Mouse (Mus musculus) heart, embryonic 14.5 days (tissue): ENCODE measurements around the gene Ptpdc1. TPM values are rescaled to one million over a fixed set of nuclear protein-coding genes. Genes with fewer than 3 reads are reported as not detected.

Source experiments
- ATAC-seq: fragments of 200-750 bp; cut with Nextera tagmentation; 2 replicates; pipeline ENCODE4 v1.8.0; 2017; ENCODE audit warnings: low read depth, moderate TSS enrichment; ENCODE audit not compliant: insufficient number of reproducible peaks, insufficient read depth, low FRiP score
- H3K27ac ChIP-seq, 2 experiments: fragments of 200-500 bp in 1 of 2; fragments of 300-500 bp in 1 of 2; sonication (generic) in 1 of 2; replicated peaks in 1 of 2; 2 replicates each; pipeline ENCODE4 v1.5.1; 2012 to 2014; ENCODE audit warnings: low read depth in 2 of 2, low read length in 2 of 2, control low read depth in 1 of 2, mild to moderate bottlenecking in 1 of 2, mixed read lengths in 1 of 2; ENCODE audit not compliant: control insufficient read depth in 1 of 2, insufficient read depth in 1 of 2
- H3K27me3 ChIP-seq: fragments of 300-500 bp; sonication (generic); 2 replicates; pipeline ENCODE4 v1.6.1; 2014; ENCODE audit warnings: mild to moderate bottlenecking, low read length, control low read depth; ENCODE audit not compliant: control insufficient read depth, insufficient read depth
- H3K36me3 ChIP-seq: fragments of 300-500 bp; sonication (generic); 2 replicates; pipeline ENCODE4 v1.6.1; 2014; ENCODE audit warnings: mild to moderate bottlenecking, control low read depth, low read length, mixed read lengths; ENCODE audit not compliant: control insufficient read depth, insufficient read depth
- H3K4me1 ChIP-seq, 2 experiments: fragments of 200-500 bp in 1 of 2; fragments of 300-500 bp in 1 of 2; sonication (generic) in 1 of 2; 2 replicates each; pipeline ENCODE4 v1.6.1; 2012 to 2014; ENCODE audit warnings: low read length in 2 of 2, control low read depth in 1 of 2, mixed read lengths in 1 of 2; ENCODE audit not compliant: control insufficient read depth in 2 of 2, insufficient read depth in 2 of 2
- H3K4me2 ChIP-seq: fragments of 300-500 bp; sonication (generic); 2 replicates; pipeline ENCODE4 v1.6.1; 2014; ENCODE audit warnings: mild to moderate bottlenecking, low read length
- H3K4me3 ChIP-seq, 2 experiments: fragments of 200-500 bp in 1 of 2; fragments of 300-500 bp in 1 of 2; sonication (generic) in 1 of 2; 2 replicates each; pipeline ENCODE4 v1.5.1; 2012 to 2014; ENCODE audit warnings: low read length in 2 of 2, mild to moderate bottlenecking in 2 of 2, control low read depth in 1 of 2, low read depth in 1 of 2, moderate library complexity in 1 of 2; ENCODE audit not compliant: control insufficient read depth in 1 of 2, insufficient read depth in 1 of 2
- H3K9ac ChIP-seq: fragments of 300-500 bp; sonication (generic); 2 replicates; pipeline ENCODE4 v1.6.1; 2014; ENCODE audit warnings: mild to moderate bottlenecking, low read length
- H3K9me3 ChIP-seq: fragments of 300-500 bp; sonication (generic); 2 replicates; pipeline ENCODE4 v1.6.1; 2016; ENCODE audit warnings: low read length, control low read depth; ENCODE audit not compliant: control insufficient read depth
- WGBS: fragments of 180-500 bp; shearing (Covaris S2); extraction: QIAGEN DNeasy Blood & Tissue Kit; methylation state at CpG from one replicate; pipeline ENCODE4 v1.1.7; 2014; 5-methylcytosine and 5-hydroxymethylcytosine counted together
- polyA plus RNA-seq: library from polyadenylated mRNA; unstranded; fragments of >200 nt; fragmentation: Nextera tagmentation; extraction: Ambion mirVana; gene quantifications from 2 replicates; pipeline ENCODE4 v1.2.1, GENCODE M21; 2014

Gene Ptpdc1
- polyA plus RNA-seq, 1 experiment from 2014 or later: 8.6 TPM

GRCm38 (mm10) chr13:48582688-48583379 lies 42.6 kb downstream of the Ptpdc1 start:
- 67% methylated on average over 10 of the region's 10 CpGs for WGBS
- no peak overlapping the region for H3K4me2 ChIP-seq

GRCm38 (mm10) chr13:48578616-48579015 lies 46.8 kb downstream of the Ptpdc1 start:
- Histone ChIP-seq H3K4me2 (no peak overlapping the region), H3K4me1 (peaks cover 10 to 21% of the 10 kb centered on the region in 2 experiments), H3K9me3 (no peaks in the 10 kb centered on the region), H3K36me3 (no peaks in the 10 kb centered on the region), H3K4me3 (no peak overlapping the region), H3K9ac (no peak overlapping the region), H3K27me3 (no peaks in the 10 kb centered on the region), H3K27ac (no peak overlapping the region)
- no peak for ATAC-seq
- 71% methylated on average over 4 of the region's 4 CpGs for WGBS

More at GRCm38 (mm10) chr13:48582688-48583379, 42.6 kb downstream of the Ptpdc1 start:
- no peak overlapping the region for H3K27ac ChIP-seq
- peaks cover 1 to 3% of the 10 kb centered on the region in 2 experiments; a peak in 3 of 4 replicates for H3K4me1 ChIP-seq
- no peaks in the 10 kb centered on the region for H3K27me3 ChIP-seq
- no peak overlapping the region for H3K4me3 ChIP-seq
- no peak for ATAC-seq
- H3K36me3 ChIP-seq: peaks cover 9% of the 10 kb centered on the region
- no peak overlapping the region for H3K9ac ChIP-seq
- H3K9me3 ChIP-seq: no peaks in the 10 kb centered on the region

- Histone ChIP-seq H3K4me2 (peak overlapping the region; percentile 26; the same call in 1 of the 2 replicates), H3K4me3 (no peak overlapping the region), H3K27ac (no peak overlapping the region; a peak in 1 of 4 replicates), H3K27me3 (no peaks in the 10 kb centered on the region), H3K9me3 (no peaks in the 10 kb centered on the region), H3K4me1 (peaks cover 13 to 22% of the 10 kb centered on the region in 2 experiments), H3K9ac (peak overlapping the region; percentile 38; the same call in 1 of the 2 replicates), H3K36me3 (no peaks in the 10 kb centered on the region)
- no peak; the same call in 1 of the 2 replicates for ATAC-seq
- 23% methylated on average over 11 of the region's 11 CpGs for WGBS
These were observed 47.6 kb downstream of the Ptpdc1 start for GRCm38 (mm10) chr13:48577836-48578235.

GRCm38 (mm10) chr13:48577007-48577406 lies 48.5 kb downstream of the Ptpdc1 start:
- no peak overlapping the region for H3K4me2 ChIP-seq
- no peaks in the 10 kb centered on the region for H3K27me3 ChIP-seq
- H3K36me3 ChIP-seq: no peaks in the 10 kb centered on the region
- H3K4me3 ChIP-seq: no peak overlapping the region
- ATAC-seq: no peak
- WGBS: 57% methylated on average over 6 of the region's 6 CpGs
- no peaks in the 10 kb centered on the region for H3K9me3 ChIP-seq
- no peak overlapping the region for H3K27ac ChIP-seq
- peaks cover 13 to 22% of the 10 kb centered on the region in 2 experiments for H3K4me1 ChIP-seq
- no peak overlapping the region for H3K9ac ChIP-seq

GRCm38 (mm10) chr13:48574718-48575117 lies 50.7 kb downstream of the Ptpdc1 start:
- Histone ChIP-seq H3K9ac (no peak overlapping the region), H3K4me3 (no peak overlapping the region), H3K36me3 (no peaks in the 10 kb centered on the region), H3K4me2 (no peak overlapping the region), H3K27ac (no peak overlapping the region), H3K27me3 (no peaks in the 10 kb centered on the region), H3K4me1 (peaks cover 13 to 22% of the 10 kb centered on the region in 2 experiments), H3K9me3 (no peaks in the 10 kb centered on the region)
- 70% methylated on average over 6 of the region's 6 CpGs for WGBS
- no peak for ATAC-seq

- Histone ChIP-seq H3K9me3 (no peaks in the 10 kb centered on the region), H3K9ac (no peak overlapping the region), H3K4me1 (peaks cover 13 to 22% of the 10 kb centered on the region in 2 experiments), H3K27ac (0 out of 4 replicates have a peak overlapping the region, but pooled peaks of 1 of the 2 experiments have one; percentile 3), H3K4me3 (no peak overlapping the region), H3K36me3 (no peaks in the 10 kb centered on the region), H3K27me3 (no peaks in the 10 kb centered on the region), H3K4me2 (peak overlapping the region; percentile 26; the same call in 1 of the 2 replicates)
- WGBS: 45% methylated on average over 19 of the region's 19 CpGs
- ATAC-seq: no peak
These were observed 51.7 kb downstream of the Ptpdc1 start for GRCm38 (mm10) chr13:48573525-48574355.

GRCm38 (mm10) chr13:48572127-48572526 lies 53.3 kb downstream of the Ptpdc1 start:
- WGBS: 55% methylated on average over 1 of the region's 1 CpGs

More at GRCm38 (mm10) chr13:48572127-48572526, 53.3 kb downstream of the Ptpdc1 start:
- no peaks in the 10 kb centered on the region for H3K27me3 ChIP-seq
- peaks cover 6 to 11% of the 10 kb centered on the region in 2 experiments for H3K4me1 ChIP-seq
- H3K4me2 ChIP-seq: no peak overlapping the region
- H3K27ac ChIP-seq: no peak overlapping the region
- no peak overlapping the region for H3K9ac ChIP-seq
- H3K4me3 ChIP-seq: no peak overlapping the region
- no peaks in the 10 kb centered on the region for H3K9me3 ChIP-seq
- no peak for ATAC-seq
- no peaks in the 10 kb centered on the region for H3K36me3 ChIP-seq
